Mouse (Mus musculus): Measurements from ENCODE around the gene Exoc2. TPM values are rescaled to one million over a fixed set of nuclear protein-coding genes. Genes with fewer than 3 reads are reported as not detected.

Exoc2 gene
- polyA plus RNA-seq, 1 experiment from 2014 or later: 11.9 TPM

DNA sequence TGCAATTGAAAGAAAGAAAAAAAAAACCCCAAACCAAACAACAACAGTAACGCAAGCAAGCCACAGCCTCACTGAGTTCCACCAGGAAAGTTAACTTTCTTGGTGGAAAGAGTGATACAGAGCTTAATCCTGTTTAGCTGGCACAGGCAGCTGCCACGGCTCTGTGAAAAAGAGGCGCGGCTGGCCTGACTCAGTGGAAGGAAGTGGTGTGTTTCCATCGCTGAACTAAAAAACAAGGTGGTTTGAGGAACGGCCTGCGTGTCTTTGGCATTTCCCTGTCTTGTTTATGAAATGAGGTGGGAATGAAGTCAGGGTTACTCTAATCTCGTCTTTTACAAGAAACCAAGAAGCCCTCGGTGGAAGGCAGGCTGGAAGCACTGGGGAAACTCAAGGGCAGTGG is 181.6 kb downstream of the Exoc2 start:
- no peaks in the 10 kb centered on the region for H3K27me3 ChIP-seq
- H3K9ac ChIP-seq: no peak overlapping the region
- H3K36me3 ChIP-seq (replicated peaks): no peaks in the 10 kb centered on the region
- ATAC-seq (ENCODE audit: insufficient read depth): no peak
- no peak overlapping the region for H3K27ac ChIP-seq (replicated peaks)
- H3K4me2 ChIP-seq: no peak overlapping the region
- 26% methylated on average over 9 of the region's 9 CpGs for WGBS (ENCODE audit: insufficient replicate concordance)
- H3K9me3 ChIP-seq (replicated peaks): no peaks in the 10 kb centered on the region
- H3K4me3 ChIP-seq (replicated peaks): no peak overlapping the region
- H3K4me1 ChIP-seq (replicated peaks): no peaks in the 10 kb centered on the region

DNA sequence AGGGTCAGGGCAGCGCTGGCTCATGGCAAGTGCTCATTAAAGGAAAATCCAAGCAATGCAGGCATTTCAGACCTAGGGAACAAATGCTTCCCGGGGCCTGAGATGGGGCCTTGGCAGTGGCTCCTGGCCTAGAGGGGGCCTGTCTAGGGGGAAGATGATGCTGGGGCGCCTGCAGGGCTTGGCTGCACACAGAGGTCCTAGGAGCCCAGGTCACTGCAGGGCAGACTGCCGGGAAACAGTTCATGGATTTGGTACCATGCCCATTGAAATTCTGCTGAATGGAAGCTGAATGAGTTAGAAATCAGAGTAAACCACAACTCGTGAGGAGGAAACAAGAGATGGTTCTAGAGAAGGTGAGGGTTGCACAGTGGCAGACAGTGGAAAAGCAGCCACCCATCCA is 183.9 kb downstream of the Exoc2 start:
- Histone ChIP-seq H3K4me1 (replicated peaks) (no peaks in the 10 kb centered on the region), H3K4me3 (replicated peaks) (no peak overlapping the region), H3K27ac (replicated peaks) (no peak overlapping the region), H3K9me3 (replicated peaks) (no peaks in the 10 kb centered on the region), H3K9ac (no peak overlapping the region), H3K36me3 (replicated peaks) (no peaks in the 10 kb centered on the region), H3K27me3 (no peaks in the 10 kb centered on the region), H3K4me2 (no peak overlapping the region)
- WGBS (ENCODE audit: insufficient replicate concordance): 52% methylated on average over 5 of the region's 5 CpGs
- ATAC-seq (ENCODE audit: insufficient read depth): no peak

GRCm38 (mm10) chr13:30788421-30788820 is 185.5 kb downstream of the Exoc2 start:
- Histone ChIP-seq H3K27ac (replicated peaks) (no peak overlapping the region), H3K9ac (no peak overlapping the region), H3K9me3 (replicated peaks) (no peaks in the 10 kb centered on the region), H3K4me2 (no peak overlapping the region), H3K27me3 (no peaks in the 10 kb centered on the region), H3K4me1 (replicated peaks) (no peaks in the 10 kb centered on the region), H3K36me3 (replicated peaks) (no peaks in the 10 kb centered on the region), H3K4me3 (replicated peaks) (no peak overlapping the region)
- 53% methylated on average over 3 of the region's 3 CpGs for WGBS (ENCODE audit: insufficient replicate concordance)
- ATAC-seq (ENCODE audit: insufficient read depth): no peak

DNA sequence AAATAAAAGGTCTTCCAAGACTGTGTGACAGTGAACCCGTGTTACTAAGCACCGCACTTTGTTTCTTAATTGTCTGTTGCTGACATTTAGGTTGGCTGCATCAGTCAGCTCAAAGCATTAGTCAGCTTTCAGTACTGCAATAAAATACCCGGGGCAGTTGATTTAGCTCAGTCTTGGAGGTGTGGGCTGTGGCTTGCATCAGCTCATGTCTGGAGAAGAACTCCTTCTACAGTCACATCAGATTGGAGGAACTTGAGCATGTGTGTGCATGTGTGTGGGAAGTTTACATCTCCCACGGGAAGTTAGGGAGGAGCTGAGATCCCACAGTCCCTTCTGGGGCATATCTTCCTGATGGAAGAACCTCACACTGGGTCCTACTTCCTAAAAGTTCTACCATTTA is 185.9 kb downstream of the Exoc2 start:
- H3K27me3 ChIP-seq: no peaks in the 10 kb centered on the region
- H3K9ac ChIP-seq: no peak overlapping the region
- no peak overlapping the region for H3K4me2 ChIP-seq
- no peaks in the 10 kb centered on the region for H3K36me3 ChIP-seq (replicated peaks)
- no peak overlapping the region for H3K27ac ChIP-seq (replicated peaks)
- no peak for ATAC-seq (ENCODE audit: insufficient read depth)
- no peaks in the 10 kb centered on the region for H3K9me3 ChIP-seq (replicated peaks)
- 69% methylated on average over 4 of the region's 4 CpGs for WGBS (ENCODE audit: insufficient replicate concordance)
- no peak overlapping the region for H3K4me3 ChIP-seq (replicated peaks)
- H3K4me1 ChIP-seq (replicated peaks): no peaks in the 10 kb centered on the region

DNA sequence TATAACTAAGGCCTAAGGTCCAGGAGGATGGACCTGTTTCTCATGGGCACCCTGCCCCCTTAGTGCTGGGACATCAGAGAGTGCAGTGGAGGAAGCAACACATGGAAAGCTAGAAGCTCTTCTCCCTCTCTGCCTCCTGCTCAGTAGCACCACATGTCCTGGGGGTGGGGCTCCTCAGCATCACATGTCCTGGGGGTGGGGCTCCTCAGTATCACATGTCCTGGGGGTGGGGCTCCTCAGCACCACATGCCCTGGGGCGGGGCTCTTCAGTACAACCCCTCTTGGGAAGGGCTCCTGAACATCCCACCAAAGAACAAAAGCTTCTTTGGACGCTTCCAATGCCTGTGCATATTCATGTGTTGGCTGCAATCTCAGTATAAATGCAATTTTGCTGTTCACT is 186.3 kb downstream of the Exoc2 start:
- Histone ChIP-seq H3K27me3 (no peaks in the 10 kb centered on the region), H3K9me3 (replicated peaks) (no peaks in the 10 kb centered on the region), H3K9ac (no peak overlapping the region), H3K4me1 (replicated peaks) (no peaks in the 10 kb centered on the region), H3K27ac (replicated peaks) (no peak overlapping the region), H3K4me2 (no peak overlapping the region), H3K36me3 (replicated peaks) (no peaks in the 10 kb centered on the region), H3K4me3 (replicated peaks) (no peak overlapping the region)
- no peak for ATAC-seq (ENCODE audit: insufficient read depth)
- WGBS (ENCODE audit: insufficient replicate concordance): 63% methylated on average over 2 of the region's 2 CpGs

- Histone ChIP-seq H3K36me3 (replicated peaks) (no peaks in the 10 kb centered on the region), H3K27ac (replicated peaks) (no peak overlapping the region), H3K4me2 (no peak overlapping the region), H3K4me3 (replicated peaks) (no peak overlapping the region), H3K9ac (no peak overlapping the region), H3K27me3 (no peaks in the 10 kb centered on the region), H3K9me3 (replicated peaks) (no peaks in the 10 kb centered on the region), H3K4me1 (replicated peaks) (no peaks in the 10 kb centered on the region)
- no peak for ATAC-seq (ENCODE audit: insufficient read depth)
- 71% methylated on average over 2 of the region's 2 CpGs for WGBS (ENCODE audit: insufficient replicate concordance)
Observed at GRCm38 (mm10) chr13:30787036-30787320, 186.9 kb downstream of the Exoc2 start.

GRCm38 (mm10) chr13:30786235-30787035 is 187.5 kb downstream of the Exoc2 start:
- Histone ChIP-seq H3K9me3 (replicated peaks) (no peaks in the 10 kb centered on the region), H3K27ac (replicated peaks) (no peak overlapping the region), H3K4me1 (replicated peaks) (no peaks in the 10 kb centered on the region), H3K36me3 (replicated peaks) (no peaks in the 10 kb centered on the region), H3K4me2 (no peak overlapping the region), H3K9ac (no peak overlapping the region), H3K4me3 (replicated peaks) (no peak overlapping the region), H3K27me3 (no peaks in the 10 kb centered on the region)
- ATAC-seq (ENCODE audit: insufficient read depth): no peak
- WGBS (ENCODE audit: insufficient replicate concordance): 40% methylated on average over 5 of the region's 5 CpGs

DNA sequence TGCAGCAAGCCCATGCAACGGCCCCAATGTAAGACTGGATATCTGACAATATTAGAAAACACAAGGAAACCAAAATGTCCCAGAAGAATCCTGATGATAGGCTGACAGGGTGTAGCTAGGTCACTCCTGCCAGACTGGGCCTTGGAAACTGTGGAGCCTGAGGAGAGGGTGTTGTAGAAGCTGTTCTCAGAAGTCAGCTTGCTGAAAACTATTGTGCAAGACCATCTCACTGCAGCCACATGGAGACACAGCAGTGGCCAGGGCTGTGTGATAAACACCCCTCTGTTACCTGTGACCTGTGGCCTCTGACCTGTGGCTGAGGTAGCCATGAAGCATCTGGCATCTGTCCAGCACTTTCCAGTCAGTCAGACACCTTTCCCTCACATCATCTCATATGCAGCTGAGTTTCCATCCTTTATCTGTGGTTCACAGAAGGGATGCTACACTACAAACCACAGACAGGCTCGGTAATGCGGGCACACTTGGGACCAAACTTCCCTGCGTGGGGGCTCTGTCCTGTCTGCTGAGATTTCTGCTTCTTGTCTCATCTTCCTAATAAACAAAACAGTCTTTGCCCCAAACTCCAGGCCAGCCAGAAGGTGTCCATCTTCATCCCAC is 188.4 kb downstream of the Exoc2 start:
- Histone ChIP-seq H3K36me3 (replicated peaks) (no peaks in the 10 kb centered on the region), H3K27me3 (no peaks in the 10 kb centered on the region), H3K4me1 (replicated peaks) (no peaks in the 10 kb centered on the region), H3K4me3 (replicated peaks) (no peak overlapping the region), H3K4me2 (no peak overlapping the region), H3K27ac (replicated peaks) (no peak overlapping the region), H3K9ac (no peak overlapping the region), H3K9me3 (replicated peaks) (no peaks in the 10 kb centered on the region)
- ATAC-seq (ENCODE audit: insufficient read depth): no peak
- WGBS (ENCODE audit: insufficient replicate concordance): 43% methylated on average over 4 of the region's 4 CpGs

DNA sequence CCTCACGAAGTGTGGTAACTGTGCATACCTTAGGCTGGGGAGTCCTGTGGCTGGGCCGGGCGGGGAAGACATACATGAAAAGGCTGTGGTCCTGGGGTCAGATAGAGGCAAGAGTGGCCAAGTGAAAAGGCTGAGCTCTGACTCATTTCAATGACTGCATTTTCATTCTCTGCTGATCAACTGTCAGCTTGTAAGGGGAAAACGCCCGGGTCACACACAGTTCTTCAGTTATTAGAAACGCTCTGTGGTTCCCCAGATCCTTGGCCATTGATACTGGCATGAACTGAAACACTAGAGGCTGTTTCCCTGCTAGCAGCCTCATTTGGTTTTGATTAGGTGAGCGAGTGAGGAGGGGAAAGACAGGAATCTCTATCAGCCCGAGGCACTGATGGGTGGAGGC is 191.5 kb downstream of the Exoc2 start:
- Histone ChIP-seq H3K4me1 (replicated peaks) (no peaks in the 10 kb centered on the region), H3K36me3 (replicated peaks) (no peaks in the 10 kb centered on the region), H3K4me2 (no peak overlapping the region), H3K27me3 (no peaks in the 10 kb centered on the region), H3K4me3 (replicated peaks) (no peak overlapping the region), H3K9ac (no peak overlapping the region), H3K9me3 (replicated peaks) (no peaks in the 10 kb centered on the region), H3K27ac (replicated peaks) (no peak overlapping the region)
- WGBS (ENCODE audit: insufficient replicate concordance): 54% methylated on average over 8 of the region's 8 CpGs
- ATAC-seq (ENCODE audit: insufficient read depth): no peak

DNA sequence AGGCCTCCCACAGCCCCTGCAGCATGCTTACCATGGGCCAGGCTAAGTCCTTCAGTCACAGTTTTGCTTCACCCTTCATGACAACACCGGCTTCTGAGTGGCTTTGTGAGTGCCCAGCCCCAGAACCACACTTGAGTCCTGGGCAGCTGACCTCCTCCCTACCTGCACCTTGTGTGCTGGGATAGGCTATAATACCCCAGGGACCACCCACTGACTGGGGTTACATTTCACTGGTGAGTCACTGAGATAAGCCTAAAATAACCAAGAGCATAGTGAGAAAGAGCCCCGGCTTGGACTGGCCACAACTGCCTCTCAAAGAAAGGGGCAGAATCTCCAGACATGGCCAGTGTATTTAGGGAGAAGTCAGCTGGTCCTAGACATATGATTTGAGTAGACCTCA is 192.0 kb downstream of the Exoc2 start:
- Histone ChIP-seq H3K4me1 (replicated peaks) (no peaks in the 10 kb centered on the region), H3K27ac (replicated peaks) (no peak overlapping the region), H3K9ac (no peak overlapping the region), H3K27me3 (no peaks in the 10 kb centered on the region), H3K4me3 (replicated peaks) (no peak overlapping the region), H3K36me3 (replicated peaks) (no peaks in the 10 kb centered on the region), H3K9me3 (replicated peaks) (no peaks in the 10 kb centered on the region), H3K4me2 (no peak overlapping the region)
- ATAC-seq (ENCODE audit: insufficient read depth): no peak
- 33% methylated on average over 2 of the region's 2 CpGs for WGBS (ENCODE audit: insufficient replicate concordance)

GRCm38 (mm10) chr13:30777678-30778179 is 196.2 kb downstream of the Exoc2 start:
- WGBS (ENCODE audit: insufficient replicate concordance): 39% methylated on average over 11 of the region's 11 CpGs
- no peak for ATAC-seq (ENCODE audit: insufficient read depth)

GRCm38 (mm10) chr13:30776021-30776420 is 197.9 kb downstream of the Exoc2 start:
- H3K9ac ChIP-seq: no peak overlapping the region

More at GRCm38 (mm10) chr13:30777678-30778179, 196.2 kb downstream of the Exoc2 start:
- Histone ChIP-seq H3K27ac (replicated peaks) (no peak overlapping the region), H3K4me1 (replicated peaks) (no peaks in the 10 kb centered on the region), H3K9me3 (replicated peaks) (no peaks in the 10 kb centered on the region), H3K36me3 (replicated peaks) (no peaks in the 10 kb centered on the region), H3K4me2 (no peak overlapping the region), H3K9ac (no peak overlapping the region), H3K27me3 (no peaks in the 10 kb centered on the region), H3K4me3 (replicated peaks) (no peak overlapping the region)

More at GRCm38 (mm10) chr13:30776021-30776420, 197.9 kb downstream of the Exoc2 start:
- Histone ChIP-seq H3K9me3 (replicated peaks) (no peaks in the 10 kb centered on the region), H3K4me3 (replicated peaks) (no peak overlapping the region), H3K27ac (replicated peaks) (no peak overlapping the region), H3K36me3 (replicated peaks) (no peaks in the 10 kb centered on the region), H3K27me3 (no peaks in the 10 kb centered on the region), H3K4me2 (no peak overlapping the region), H3K4me1 (replicated peaks) (no peaks in the 10 kb centered on the region)
- no peak for ATAC-seq (ENCODE audit: insufficient read depth)
- WGBS (ENCODE audit: insufficient replicate concordance): 14% methylated on average over 2 of the region's 2 CpGs

Measured in liver, embryonic 15.5 days (tissue).